Mouse (Mus musculus): ENCODE data around the gene Pigu. TPM values are rescaled to one million over a fixed set of nuclear protein-coding genes. Genes with fewer than 3 reads are reported as not detected.

Gene Pigu
- total RNA-seq, 2 experiments from 2014 or later, result 27.2 to 28.4 TPM

GRCm38 (mm10) chr2:155280116-155280515 lies 77.1 kb downstream of the Pigu start:
- intact Hi-C loops (cut with DNase I), result no loop called here
- no peak for DNase-seq (ENCODE audit: extremely low spot score in 1 of 2, low spot score in 2 of 2)
- Histone ChIP-seq H3K4me3 (no peak overlapping the region), H3K27ac (no peak overlapping the region)
- TF ChIP-seq CTCF (IDR thresholded peaks at IDR 0.05), result no peak

GRCm38 (mm10) chr2:155279163-155279562 lies 78.1 kb downstream of the Pigu start:
- DNase-seq (ENCODE audit: extremely low spot score in 1 of 2, low spot score in 2 of 2), result no peak
- H3K27ac ChIP-seq, result no peak overlapping the region
- H3K4me3 ChIP-seq, result no peak overlapping the region
- TF ChIP-seq CTCF (IDR thresholded peaks at IDR 0.05), result no peak
- intact Hi-C loops (cut with DNase I), result no loop called here

GRCm38 (mm10) chr2:155278361-155278760 lies 78.9 kb downstream of the Pigu start:
- Histone ChIP-seq H3K4me3 (no peak overlapping the region), H3K27ac (no peak overlapping the region)
- TF ChIP-seq CTCF (IDR thresholded peaks at IDR 0.05), result no peak
- intact Hi-C loops (cut with DNase I), result no loop called here
- DNase-seq (ENCODE audit: extremely low spot score in 1 of 2, low spot score in 2 of 2), result no peak

GRCm38 (mm10) chr2:155277721-155278120 lies 79.5 kb downstream of the Pigu start:
- Histone ChIP-seq H3K27ac (peak overlapping the region; percentile 99), H3K4me3 (peak overlapping the region; percentile 99)
- DNase-seq (ENCODE audit: extremely low spot score in 1 of 2, low spot score in 2 of 2), result no peak
- intact Hi-C loops (cut with DNase I), result no loop called here
- no peak for TF ChIP-seq CTCF (IDR thresholded peaks at IDR 0.05)

- H3K27ac ChIP-seq, result peak overlapping the region; percentile 99
- TF ChIP-seq CTCF (IDR thresholded peaks at IDR 0.05), result no peak; the same call in 1 of the 2 replicates
- peak overlapping the region; percentile 99 for H3K4me3 ChIP-seq
- peak; percentile 56 to 59 for DNase-seq (ENCODE audit: extremely low spot score in 1 of 2, low spot score in 2 of 2)
- intact Hi-C loops (cut with DNase I), result loop anchor here (1.0 kb wide), 1 partner anchor 106 kb away; no protein-coding TSS in a partner anchor
These were observed 80.5 kb downstream of the Pigu start for GRCm38 (mm10) chr2:155276621-155277175.

- Histone ChIP-seq H3K4me3 (peak within 1 kb of the TSS; percentile 99), H3K27ac (peak within 1 kb of the TSS; percentile 99)
- intact Hi-C loops (cut with DNase I), result loop anchor here (1.0 kb wide), 1 partner anchor 106 kb away; no protein-coding TSS in a partner anchor
- no peak for TF ChIP-seq CTCF (IDR thresholded peaks at IDR 0.05)
- DNase-seq (ENCODE audit: extremely low spot score in 1 of 2, low spot score in 2 of 2), result peak; percentile 98 to 100
These were observed 81.0 kb downstream of the Pigu start, which contains the start of gene Map1lc3a for GRCm38 (mm10) chr2:155276195-155276594. Gene Map1lc3a (plus strand): TSS chr2:155276297.

- TF ChIP-seq CTCF (IDR thresholded peaks at IDR 0.05), result no peak
- Histone ChIP-seq H3K4me3 (no peak overlapping the region), H3K27ac (no peak overlapping the region)
- DNase-seq (ENCODE audit: extremely low spot score in 1 of 2, low spot score in 2 of 2), result no peak
- intact Hi-C loops (cut with DNase I), result no loop called here
These were observed 83.6 kb downstream of the Pigu start for GRCm38 (mm10) chr2:155273603-155274002.

GRCm38 (mm10) chr2:155272396-155273170 lies 84.6 kb downstream of the Pigu start:
- TF ChIP-seq CTCF (IDR thresholded peaks at IDR 0.05), result no peak
- no peak for DNase-seq (ENCODE audit: extremely low spot score in 1 of 2, low spot score in 2 of 2)
- intact Hi-C loops (cut with DNase I), result no loop called here
- Histone ChIP-seq H3K4me3 (no peak overlapping the region), H3K27ac (no peak overlapping the region)

- intact Hi-C loops (cut with DNase I), result no loop called here
- no peak overlapping the region for H3K27ac ChIP-seq
- TF ChIP-seq CTCF (IDR thresholded peaks at IDR 0.05), result peak; percentile 23; the same call in 1 of the 2 replicates
- no peak for DNase-seq (ENCODE audit: extremely low spot score in 1 of 2, low spot score in 2 of 2)
- no peak overlapping the region for H3K4me3 ChIP-seq
These were observed 85.3 kb downstream of the Pigu start for GRCm38 (mm10) chr2:155271957-155272356.

- no peak overlapping the region for H3K4me3 ChIP-seq
- DNase-seq (ENCODE audit: extremely low spot score in 1 of 2, low spot score in 2 of 2), result no peak
- TF ChIP-seq CTCF (IDR thresholded peaks at IDR 0.05), result no peak
- no peak overlapping the region for H3K27ac ChIP-seq
- intact Hi-C loops (cut with DNase I), result no loop called here
These were observed 90.3 kb downstream of the Pigu start for GRCm38 (mm10) chr2:155266896-155267295.

GRCm38 (mm10) chr2:155265526-155265925 lies 91.7 kb downstream of the Pigu start:
- TF ChIP-seq CTCF (IDR thresholded peaks at IDR 0.05), result no peak
- Histone ChIP-seq H3K27ac (no peak overlapping the region), H3K4me3 (no peak overlapping the region)
- intact Hi-C loops (cut with DNase I), result no loop called here
- no peak for DNase-seq (ENCODE audit: extremely low spot score in 1 of 2, low spot score in 2 of 2)

GRCm38 (mm10) chr2:155249588-155249987 lies 107.6 kb downstream of the Pigu start:
- H3K4me3 ChIP-seq, result no peak overlapping the region
- H3K27ac ChIP-seq, result no peak overlapping the region
- intact Hi-C loops (cut with DNase I), result no loop called here
- no peak for TF ChIP-seq CTCF (IDR thresholded peaks at IDR 0.05)
- no peak for DNase-seq (ENCODE audit: extremely low spot score in 1 of 2, low spot score in 2 of 2)

All from left cerebral cortex, adult 2 months (tissue).